Mouse (Mus musculus) liver, adult (tissue): ENCODE results near the gene Limch1.

Experiments
- GATA4 ChIP-seq: IDR thresholded peaks from 2 replicates; pipeline ENCODE4 v1.6.1; 2014; ENCODE audit warnings: mild to moderate bottlenecking, low read length; ENCODE audit not compliant: insufficient replicate concordance

Limch1 gene

GRCm38 (mm10) chr5:66862151-66862550 is 116.5 kb downstream of the Limch1 start:
- TF ChIP-seq GATA4: no peak

- no peak for TF ChIP-seq GATA4
Measured at GRCm38 (mm10) chr5:66865229-66865628, 119.6 kb downstream of the Limch1 start.

- TF ChIP-seq GATA4: no peak
Measured at GRCm38 (mm10) chr5:66866019-66866418, 120.4 kb downstream of the Limch1 start.

- no peak for TF ChIP-seq GATA4
Measured at GRCm38 (mm10) chr5:66869545-66869944, 123.9 kb downstream of the Limch1 start.

- no peak for TF ChIP-seq GATA4
Measured at GRCm38 (mm10) chr5:66871521-66872050, 126.0 kb downstream of the Limch1 start.

GRCm38 (mm10) chr5:66872053-66872452 is 126.4 kb downstream of the Limch1 start:
- no peak for TF ChIP-seq GATA4

- TF ChIP-seq GATA4: no peak
Measured at GRCm38 (mm10) chr5:66872681-66873080, 127.1 kb downstream of the Limch1 start.

GRCm38 (mm10) chr5:66876018-66876805 is 130.6 kb downstream of the Limch1 start:
- TF ChIP-seq GATA4: no peak

- no peak for TF ChIP-seq GATA4
Measured at GRCm38 (mm10) chr5:66877066-66877465, 131.4 kb downstream of the Limch1 start.

GRCm38 (mm10) chr5:66881901-66882341 is 136.3 kb downstream of the Limch1 start:
- no peak for TF ChIP-seq GATA4

GRCm38 (mm10) chr5:66882718-66883117 is 137.1 kb downstream of the Limch1 start:
- TF ChIP-seq GATA4: no peak

GRCm38 (mm10) chr5:66884505-66884904 is 138.9 kb downstream of the Limch1 start:
- no peak for TF ChIP-seq GATA4

GRCm38 (mm10) chr5:66886410-66887120 is 140.9 kb downstream of the Limch1 start:
- no peak for TF ChIP-seq GATA4

- TF ChIP-seq GATA4: no peak
Measured at GRCm38 (mm10) chr5:66888061-66888460, 142.4 kb downstream of the Limch1 start.

- TF ChIP-seq GATA4: no peak
Measured at GRCm38 (mm10) chr5:66889337-66889736, 143.7 kb downstream of the Limch1 start.
